In the genomic region with DNA sequence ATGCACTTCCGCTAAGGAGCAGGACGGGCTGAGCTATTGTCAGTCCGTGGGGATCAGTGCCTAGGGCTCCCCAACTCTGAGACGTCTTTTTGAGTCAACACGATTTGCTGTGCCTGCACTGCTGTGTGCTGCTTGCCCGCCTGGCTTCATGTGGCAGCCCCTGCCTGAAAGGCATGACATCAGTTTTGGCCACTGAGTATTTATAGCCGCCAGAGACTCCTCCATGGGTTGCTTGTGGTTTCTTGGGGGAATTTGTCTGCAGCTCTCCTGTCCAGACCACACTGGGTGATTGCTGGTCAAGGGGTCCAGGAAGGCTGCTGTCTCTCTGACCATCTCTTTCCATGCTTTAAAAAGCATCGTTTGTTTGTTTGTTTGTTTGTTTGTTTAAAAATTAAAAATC, we compare ENCODE assay signal across 18 mouse cellular contexts. TPM values are rescaled to one million over a fixed set of nuclear protein-coding genes. Genes with fewer than 3 reads are reported as not detected.
DNase-seq lines count a peak whose midpoint lies in the region; ATAC-seq and TF ChIP-seq lines count a peak whose summit lies in the region.
"Had no signal": no experiment of that assay in that cellular context is flagged by ENCODE, and none has a peak within 500 bp of the region (broad histone marks: within the 10 kb centered on the region; RNA-seq: fewer than 3 reads in every experiment).

No protein-coding gene starts in this region.

- no peak overlapping the region for H3K9ac ChIP-seq in forebrain, postnatal 0 days
- no peak overlapping the region; the same call in 1 of the 2 replicates for H3K9ac ChIP-seq in heart, embryonic 15.5 days
- H3K9ac ChIP-seq in midbrain, postnatal 0 days (replicated peaks; ENCODE audit: low read length, poor library complexity, severe bottlenecking) = no peak overlapping the region
- H3K9ac ChIP-seq in midbrain, embryonic 14.5 days (replicated peaks; ENCODE audit: low read length) = no peak overlapping the region
- H3K9ac ChIP-seq: intestine, embryonic 15.5 days; liver, embryonic 13.5 days; lung, embryonic 15.5 days had no signal

- H3K27ac ChIP-seq in forebrain, embryonic 10.5 days = 0 out of 2 replicates have a peak overlapping the region, but pooled peaks have one; percentile 16
- H3K27ac ChIP-seq in forebrain, postnatal 0 days (ENCODE audit: low read depth, low read length) = no peak overlapping the region
- H3K27ac ChIP-seq in heart, embryonic 15.5 days = peak overlapping the region; percentile 74
- peak overlapping the region; percentile 6; the same call in 1 of the 2 replicates for H3K27ac ChIP-seq in midbrain, postnatal 0 days (ENCODE audit: low read depth, low read length)
- H3K27ac ChIP-seq in midbrain, embryonic 14.5 days (replicated peaks; ENCODE audit: low read depth, low read length) = no peak overlapping the region
- H3K27ac ChIP-seq: intestine, embryonic 15.5 days; liver, embryonic 13.5 days; lung, embryonic 15.5 days; macrophage had no signal

- peaks cover 3% of the 10 kb centered on the region; the same call in 1 of the 2 replicates for H3K36me3 ChIP-seq in forebrain, embryonic 10.5 days (replicated peaks)
- no peaks in the 10 kb centered on the region for H3K36me3 ChIP-seq in forebrain, postnatal 0 days (ENCODE audit: insufficient read depth)
- H3K36me3 ChIP-seq in heart, embryonic 15.5 days = no peaks in the 10 kb centered on the region
- 0 out of 2 replicates have a peak, but pooled peaks cover 2% of the 10 kb centered on the region for H3K36me3 ChIP-seq in midbrain, postnatal 0 days (ENCODE audit: insufficient read depth, low read length)
- H3K36me3 ChIP-seq in midbrain, embryonic 14.5 days (ENCODE audit: control insufficient read depth, insufficient read depth, low read length) = no peaks in the 10 kb centered on the region
- H3K36me3 ChIP-seq: intestine, embryonic 15.5 days; liver, embryonic 13.5 days; lung, embryonic 15.5 days had no signal

- WGBS in forebrain, embryonic 10.5 days = 77% methylated on average over 8 of the region's 8 CpGs
- WGBS in forebrain, postnatal 0 days = 46% methylated on average over 8 of the region's 8 CpGs
- WGBS in heart, embryonic 15.5 days = 38% methylated on average over 8 of the region's 8 CpGs
- 36% methylated on average over 8 of the region's 8 CpGs for WGBS in midbrain, postnatal 0 days
- 44% methylated on average over 8 of the region's 8 CpGs for WGBS in midbrain, embryonic 14.5 days

- H3K9me3 ChIP-seq in forebrain, embryonic 10.5 days = no peaks in the 10 kb centered on the region
- no peaks in the 10 kb centered on the region for H3K9me3 ChIP-seq in forebrain, postnatal 0 days (ENCODE audit: low read length)
- H3K9me3 ChIP-seq in heart, embryonic 15.5 days (replicated peaks) = no peaks in the 10 kb centered on the region
- no peaks in the 10 kb centered on the region for H3K9me3 ChIP-seq in midbrain, postnatal 0 days (ENCODE audit: low read length)
- H3K9me3 ChIP-seq in midbrain, embryonic 14.5 days (ENCODE audit: control insufficient read depth, low read length) = no peaks in the 10 kb centered on the region
- H3K9me3 ChIP-seq: intestine, embryonic 15.5 days; liver, embryonic 13.5 days; lung, embryonic 15.5 days had no signal

- no peak for DNase-seq in forebrain, embryonic 10.5 days (ENCODE audit: extremely low spot score, low spot score)
- DNase-seq in forebrain, postnatal 0 days = no peak
- no peak for DNase-seq in heart, postnatal 14 days
- no peak for DNase-seq in midbrain, postnatal 0 days (ENCODE audit: low spot score)
- no peak for DNase-seq in midbrain, embryonic 14.5 days
- DNase-seq in right cerebral cortex, postnatal 36 days (ENCODE audit: low spot score in 2 of 2) = no peak
- no peak for DNase-seq in cerebellum, postnatal 4 days (ENCODE audit: low spot score in 2 of 2)
- DNase-seq: adrenal gland, adult 8-10 months; embryo, embryonic 11 days; left cerebral cortex, postnatal 4 days; liver, embryonic 13.5 days; right cerebral cortex, postnatal 25 days; thymus, postnatal 25 days had no signal

- no peaks in the 10 kb centered on the region for H3K27me3 ChIP-seq in forebrain, embryonic 10.5 days (ENCODE audit: poor library complexity, severe bottlenecking)
- H3K27me3 ChIP-seq in forebrain, postnatal 0 days (ENCODE audit: insufficient read depth, low read length) = no peaks in the 10 kb centered on the region
- H3K27me3 ChIP-seq in heart, embryonic 15.5 days = no peaks in the 10 kb centered on the region
- no peaks in the 10 kb centered on the region for H3K27me3 ChIP-seq in midbrain, postnatal 0 days (ENCODE audit: insufficient read depth, low read length)
- H3K27me3 ChIP-seq in midbrain, embryonic 14.5 days (ENCODE audit: control insufficient read depth, insufficient read depth, low read length) = no peaks in the 10 kb centered on the region
- H3K27me3 ChIP-seq: intestine, embryonic 15.5 days; liver, embryonic 13.5 days; lung, embryonic 15.5 days had no signal

- H3K4me3 ChIP-seq in forebrain, embryonic 10.5 days = no peak overlapping the region
- no peak overlapping the region for H3K4me3 ChIP-seq in forebrain, postnatal 0 days (ENCODE audit: low read depth, low read length)
- no peak overlapping the region for H3K4me3 ChIP-seq in heart, embryonic 15.5 days
- no peak overlapping the region for H3K4me3 ChIP-seq in midbrain, postnatal 0 days (ENCODE audit: low read depth, low read length)
- no peak overlapping the region for H3K4me3 ChIP-seq in midbrain, embryonic 14.5 days (replicated peaks; ENCODE audit: low read depth, low read length)
- H3K4me3 ChIP-seq: intestine, embryonic 15.5 days; liver, embryonic 13.5 days; lung, embryonic 15.5 days had no signal

- H3K4me1 ChIP-seq in forebrain, embryonic 10.5 days = peaks cover 57% of the 10 kb centered on the region
- H3K4me1 ChIP-seq in forebrain, postnatal 0 days (ENCODE audit: insufficient read depth) = peaks cover 21% of the 10 kb centered on the region
- H3K4me1 ChIP-seq in heart, embryonic 15.5 days (replicated peaks) = peaks cover 89% of the 10 kb centered on the region
- peaks cover 12% of the 10 kb centered on the region for H3K4me1 ChIP-seq in midbrain, postnatal 0 days (ENCODE audit: insufficient read depth, low read length)
- peaks cover 67% of the 10 kb centered on the region for H3K4me1 ChIP-seq in midbrain, embryonic 14.5 days (ENCODE audit: control insufficient read depth, insufficient read depth, low read length)

- no peak for ATAC-seq in forebrain, postnatal 0 days
- no peak; the same call in 1 of the 2 replicates for ATAC-seq in heart, embryonic 15.5 days (replicated peaks; ENCODE audit: insufficient number of reproducible peaks, insufficient read depth, low FRiP score, low read depth)
- no peak for ATAC-seq in midbrain, postnatal 0 days (ENCODE audit: low FRiP score)
- ATAC-seq in midbrain, embryonic 14.5 days (ENCODE audit: low FRiP score, low TSS enrichment) = no peak
- ATAC-seq: forebrain, embryonic 14.5 days; intestine, embryonic 15.5 days had no signal

- no peak overlapping the region for H3K4me2 ChIP-seq in forebrain, postnatal 0 days (ENCODE audit: low read depth)
- peak overlapping the region; percentile 37 for H3K4me2 ChIP-seq in heart, embryonic 15.5 days
- no peak overlapping the region for H3K4me2 ChIP-seq in midbrain, postnatal 0 days (ENCODE audit: low read depth, low read length, poor library complexity, severe bottlenecking)
- H3K4me2 ChIP-seq in midbrain, embryonic 14.5 days (ENCODE audit: low read length) = no peak overlapping the region
- H3K4me2 ChIP-seq: intestine, embryonic 15.5 days; liver, embryonic 13.5 days; lung, embryonic 15.5 days had no signal

- no peak for TF ChIP-seq CTCF in forebrain, postnatal 0 days (IDR thresholded peaks at IDR 0.05; ENCODE audit: low read depth)
- TF ChIP-seq CTCF in midbrain, postnatal 0 days (IDR thresholded peaks at IDR 0.05) = no peak

- intact Hi-C loops in heart, postnatal 14 days (cut with DNase I) = no loop called here

RNA-seq across cellular contexts. Expression of gene Afap1, which starts 12.2 kb away (rescaled TPM):
- polyA plus RNA-seq in forebrain, embryonic 10.5 days (2016; fragmentation: Nextera tagmentation; extraction: Ambion mirVana) = 12.8 and 14.3 TPM in 2 replicates
- 44.2 and 48.2 TPM in 2 replicates for total RNA-seq in forebrain, postnatal 0 days (2014; rRNA removed)
- 45.6 and 49.3 TPM in 2 replicates for polyA plus RNA-seq in forebrain, postnatal 0 days (2015; fragmentation: Nextera tagmentation; extraction: Ambion mirVana)
- 22.6 and 27.1 TPM in 2 replicates for polyA plus RNA-seq in heart, embryonic 15.5 days (2015; fragmentation: Nextera tagmentation; extraction: Ambion mirVana)
- total RNA-seq in heart, postnatal 14 days (2021) = 10 to 100 TPM; 28.3 to 28.7 TPM
- 65.4 and 80.9 TPM in 2 replicates for total RNA-seq in midbrain, postnatal 0 days (2014; rRNA removed)
- 43.5 and 43.8 TPM in 2 replicates for polyA plus RNA-seq in midbrain, postnatal 0 days (2015; fragmentation: Nextera tagmentation; extraction: Ambion mirVana)
- polyA plus RNA-seq in midbrain, embryonic 14.5 days (2014; fragmentation: Nextera tagmentation; extraction: Ambion mirVana) = 64.6 and 81.8 TPM in 2 replicates

Comparison
In these comparisons a context has a peak if more than half of its experiments do, and no peak if none do; other contexts are left out.
1. H3K27ac ChIP-seq: peak in forebrain, embryonic 10.5 days (single experiment), heart, embryonic 15.5 days (single experiment) and midbrain, postnatal 0 days (single experiment); none in forebrain, postnatal 0 days (single experiment) and midbrain, embryonic 14.5 days (single experiment).